Mouse (Mus musculus) liver, adult 2 months (tissue): ENCODE results near the gene Fkbp9.

Source experiments
- CTCF ChIP-seq: fragments of 200-500 bp; IDR thresholded peaks from 2 replicates; pipeline ENCODE4 v1.5.1; 2011; ENCODE audit warnings: low read depth, low read length, control low read depth
- POLR2A ChIP-seq: fragments of 200-500 bp; IDR thresholded peaks from 2 replicates; pipeline ENCODE4 v1.6.1; 2011; ENCODE audit warnings: low read length, control low read depth; ENCODE audit not compliant: insufficient read depth; ENCODE audit errors: extremely low read depth

DNA sequence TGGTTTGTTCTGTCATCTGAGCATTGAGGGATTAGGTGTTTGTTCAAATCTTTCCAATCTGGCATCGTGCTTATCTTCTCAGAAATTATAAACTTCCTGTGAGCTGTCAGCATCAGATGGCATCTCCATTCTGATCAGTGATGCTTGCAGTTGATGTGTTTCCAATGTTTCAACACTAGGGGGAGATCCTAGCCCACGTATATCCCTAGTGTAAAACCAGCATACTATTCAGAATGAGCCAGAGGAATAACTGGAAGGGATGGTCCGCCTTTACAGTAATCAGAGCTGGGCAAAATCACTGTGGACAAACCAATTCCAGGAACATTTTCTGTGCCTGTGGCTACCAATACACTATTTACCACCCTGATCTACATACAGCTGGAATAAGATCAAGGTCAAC is 23.2 kb upstream of the Fkbp9 start:
- no peak for TF ChIP-seq POLR2A
- peak; percentile 55 for TF ChIP-seq CTCF
